Mouse (Mus musculus) E14TG2a.4 (cell line): ENCODE results near the gene Pax8.

Experiments
- CTCF ChIP-seq: conservative IDR thresholded peaks from 2 replicates; pipeline ENCODE4 v1.5.1; 2014; ENCODE audit warnings: low read length
- NANOG ChIP-seq: IDR thresholded peaks from 2 replicates; pipeline ENCODE4 v1.6.1; 2014; ENCODE audit warnings: borderline replicate concordance, low read length, mixed read lengths
- POU5F1 ChIP-seq: IDR thresholded peaks from 2 replicates; pipeline ENCODE4 v1.6.1; 2014; ENCODE audit warnings: low read length, borderline replicate concordance

GRCm38 (mm10) chr2:24500921-24501320 lies 25.5 kb upstream of the Pax8 start:
- no peak for TF ChIP-seq NANOG
- no peak for TF ChIP-seq CTCF
- TF ChIP-seq POU5F1 = no peak
